Mouse (Mus musculus): Measurements from ENCODE around the gene Fgf12.

Gene Fgf12

DNA sequence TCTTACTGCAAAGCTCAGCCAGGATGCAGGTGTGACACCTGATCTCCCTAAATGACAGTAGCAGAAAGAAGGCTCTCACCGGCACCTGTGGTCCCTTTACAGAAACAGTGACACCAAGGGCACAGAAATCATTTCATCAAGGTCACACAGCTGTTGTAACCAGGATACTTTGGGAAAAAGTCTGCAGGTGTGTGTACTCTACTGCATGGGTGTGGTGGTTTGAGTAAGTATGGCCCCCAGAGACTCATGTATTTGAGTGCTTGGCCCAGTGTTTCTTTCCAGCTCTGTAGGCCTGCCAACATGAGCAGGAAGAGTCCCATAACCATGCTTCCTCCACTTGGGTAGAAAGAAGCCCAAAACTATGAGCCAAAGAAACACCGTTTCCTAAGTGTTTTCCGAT is 138.5 kb downstream of the Fgf12 start:
- DNase-seq (ENCODE audit: low read depth, low spot score) = no peak

GRCm38 (mm10) chr16:28610940-28611339 is 141.9 kb downstream of the Fgf12 start:
- DNase-seq (ENCODE audit: low read depth, low spot score) = peak; percentile 17

GRCm38 (mm10) chr16:28603155-28603554 is 149.7 kb downstream of the Fgf12 start:
- no peak for DNase-seq (ENCODE audit: low read depth, low spot score)

GRCm38 (mm10) chr16:28601723-28602122 is 151.1 kb downstream of the Fgf12 start:
- DNase-seq (ENCODE audit: low read depth, low spot score) = no peak

GRCm38 (mm10) chr16:28596112-28596511 is 156.8 kb downstream of the Fgf12 start:
- DNase-seq (ENCODE audit: low read depth, low spot score) = no peak

- peak; percentile 73 for DNase-seq (ENCODE audit: low read depth, low spot score)
Observed at GRCm38 (mm10) chr16:28593075-28593915, 159.6 kb downstream of the Fgf12 start.

- no peak for DNase-seq (ENCODE audit: low read depth, low spot score)
Observed at GRCm38 (mm10) chr16:28592466-28592865, 160.4 kb downstream of the Fgf12 start.

GRCm38 (mm10) chr16:28591583-28591982 is 161.3 kb downstream of the Fgf12 start:
- peak; percentile 8 for DNase-seq (ENCODE audit: low read depth, low spot score)

GRCm38 (mm10) chr16:28572212-28572611 is 180.7 kb downstream of the Fgf12 start:
- DNase-seq (ENCODE audit: low read depth, low spot score) = no peak

- peak; percentile 33 for DNase-seq (ENCODE audit: low read depth, low spot score)
Observed at GRCm38 (mm10) chr16:28564716-28565217, 188.1 kb downstream of the Fgf12 start.

- DNase-seq (ENCODE audit: low read depth, low spot score) = peak; percentile 81
Observed at GRCm38 (mm10) chr16:28564075-28564715, 188.7 kb downstream of the Fgf12 start.

- no peak for DNase-seq (ENCODE audit: low read depth, low spot score)
Observed at GRCm38 (mm10) chr16:28562847-28563246, 190.0 kb downstream of the Fgf12 start.

DNA sequence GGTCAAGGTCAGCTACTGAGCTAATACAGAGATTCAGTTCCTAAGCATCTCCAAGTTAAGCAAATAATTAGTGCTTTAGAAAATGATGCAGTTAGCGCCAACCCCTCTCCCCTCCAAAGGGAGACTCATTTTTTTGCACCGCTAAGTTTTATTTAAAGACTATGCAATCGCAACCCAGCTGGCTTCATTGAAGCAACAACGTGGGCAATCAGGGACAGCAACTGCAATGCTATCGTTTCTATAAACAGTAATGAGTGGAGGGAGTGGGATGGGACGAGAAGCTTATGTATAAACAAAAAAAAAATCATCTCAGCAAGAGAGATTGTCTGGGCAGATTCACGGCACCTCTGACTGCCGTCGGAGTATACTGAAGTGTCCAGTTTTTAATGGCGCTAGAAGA is 197.6 kb downstream of the Fgf12 start:
- DNase-seq (ENCODE audit: low read depth, low spot score) = no peak

DNA sequence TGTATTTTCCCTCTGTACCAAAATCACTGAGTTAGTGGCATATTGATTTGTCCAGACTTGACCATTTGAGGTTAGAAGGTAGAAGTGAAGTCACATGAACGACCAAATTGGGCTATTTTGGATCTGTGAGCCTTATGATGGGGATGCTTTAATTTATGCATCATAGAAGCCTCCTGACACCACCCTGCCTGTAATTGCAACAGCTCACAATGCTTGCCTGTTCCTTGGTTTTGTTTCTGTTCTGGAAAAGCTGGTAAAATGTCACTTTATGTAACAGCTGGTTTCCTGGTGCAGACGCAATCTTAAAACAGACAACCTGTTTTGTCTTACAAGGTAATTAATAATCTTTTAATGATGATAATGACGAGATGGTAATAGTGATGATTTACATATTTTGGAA is 213.4 kb downstream of the Fgf12 start:
- no peak for DNase-seq (ENCODE audit: low read depth, low spot score)

DNA sequence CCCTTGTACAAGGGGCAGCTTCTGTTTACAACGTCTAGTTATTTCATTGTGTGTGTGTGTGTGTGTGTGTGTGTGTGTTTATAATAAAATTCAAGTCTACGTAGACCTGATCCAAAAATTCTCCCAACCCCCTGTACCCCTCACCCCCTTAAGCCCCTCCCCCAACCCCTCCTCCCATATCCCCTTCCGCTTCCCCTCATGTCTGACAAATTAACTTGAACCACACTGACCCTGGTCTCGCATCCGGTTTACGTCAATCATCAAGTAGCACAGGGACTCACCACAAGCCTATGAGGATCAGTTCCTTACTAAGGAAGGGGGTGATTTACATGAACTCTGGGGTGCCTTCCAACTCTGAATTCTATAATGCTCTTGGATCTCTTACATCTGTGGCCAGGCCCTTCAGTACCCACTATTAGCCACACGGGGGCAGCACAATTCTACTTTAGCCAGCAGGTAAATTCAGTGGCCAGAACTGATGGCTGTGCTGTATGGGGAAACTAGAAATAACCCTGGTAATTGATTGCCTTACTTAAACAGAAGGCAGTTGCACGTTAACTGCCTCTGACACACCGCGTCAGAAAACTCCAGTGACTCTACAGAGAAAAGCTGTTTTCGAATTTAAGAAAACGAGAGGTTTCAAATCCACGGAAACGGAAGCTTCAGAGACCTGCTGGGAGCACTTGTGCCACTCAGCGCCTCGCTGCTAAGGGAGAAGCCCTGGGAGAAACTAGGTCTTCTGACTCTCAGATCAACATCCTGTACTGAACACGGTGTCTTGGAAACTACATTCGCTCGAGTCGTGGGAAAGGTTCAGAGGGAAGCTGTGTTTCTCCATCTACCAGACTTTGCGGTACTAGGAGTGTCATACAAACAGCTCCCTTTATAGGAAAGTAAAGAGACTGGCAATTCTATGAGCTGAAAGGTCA is 235.0 kb downstream of the Fgf12 start:
- DNase-seq (ENCODE audit: low read depth, low spot score) = peak; percentile 87

DNA sequence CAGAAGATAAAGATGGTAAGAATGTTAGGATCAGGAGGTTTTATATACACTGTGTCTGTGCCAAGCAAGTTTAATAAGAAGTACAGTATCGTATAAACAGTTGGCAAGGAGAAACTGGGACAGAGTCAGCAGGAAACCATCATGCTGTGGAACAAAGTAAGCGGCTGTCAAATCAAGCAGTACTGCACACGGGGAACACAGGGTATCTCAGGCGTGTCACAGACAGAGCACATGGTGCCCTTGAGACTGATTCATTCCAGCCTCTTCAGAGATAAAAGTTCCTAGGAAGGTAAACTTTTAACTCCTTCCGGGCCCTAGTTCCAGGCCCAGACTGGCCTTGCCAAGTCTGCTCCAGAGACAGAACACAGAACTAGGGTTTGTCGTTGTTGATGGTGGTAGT is 240.4 kb downstream of the Fgf12 start:
- no peak for DNase-seq (ENCODE audit: low read depth, low spot score)

- DNase-seq (ENCODE audit: low read depth, low spot score) = peak; percentile 48
Observed at GRCm38 (mm10) chr16:28511413-28511812, 241.5 kb downstream of the Fgf12 start.

- no peak for DNase-seq (ENCODE audit: low read depth, low spot score)
Observed at GRCm38 (mm10) chr16:28497971-28498607, 254.8 kb downstream of the Fgf12 start.

DNA sequence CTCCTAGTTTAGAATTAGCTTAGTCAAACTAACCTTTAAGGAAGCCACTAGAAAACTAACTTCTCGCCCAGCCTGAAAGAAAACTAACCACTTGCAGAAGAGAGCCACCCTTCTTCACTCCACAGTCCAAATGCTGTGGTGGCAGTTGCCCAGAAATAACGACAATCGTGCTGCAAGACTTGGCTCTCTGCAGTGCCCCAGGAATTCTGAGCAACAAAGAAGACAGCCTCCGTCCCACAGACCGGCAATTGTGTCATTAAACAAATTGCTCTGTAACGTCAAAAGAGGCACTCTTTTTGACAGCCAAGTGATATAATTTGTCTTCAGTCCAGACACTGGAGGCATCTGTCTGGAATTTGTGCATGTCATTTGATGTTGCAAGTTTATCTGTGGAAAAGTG is 261.2 kb downstream of the Fgf12 start:
- no peak for DNase-seq (ENCODE audit: low read depth, low spot score)

DNA sequence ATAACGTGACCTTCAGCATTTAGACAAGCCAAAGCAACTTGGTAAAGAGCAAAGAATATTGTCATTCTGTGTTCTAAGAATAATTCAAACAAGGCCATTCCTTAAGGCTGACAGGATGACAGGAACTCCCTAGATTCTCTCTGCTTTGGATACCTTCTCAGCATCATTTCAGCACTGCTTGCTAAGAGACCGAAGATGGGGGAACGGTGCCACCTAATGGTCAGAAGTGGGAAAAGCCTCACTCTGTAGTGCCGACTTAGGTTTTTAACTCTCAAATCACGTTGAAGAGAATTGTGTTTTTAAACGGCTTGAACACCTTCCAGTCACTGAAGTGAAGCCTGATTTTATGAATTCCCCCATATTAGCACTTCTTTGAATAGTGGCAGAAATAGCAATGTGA is 262.4 kb downstream of the Fgf12 start:
- peak; percentile 60 for DNase-seq (ENCODE audit: low read depth, low spot score)

GRCm38 (mm10) chr16:28484920-28485319 is 267.9 kb downstream of the Fgf12 start:
- DNase-seq (ENCODE audit: low read depth, low spot score) = no peak
